Mouse (Mus musculus) liver, adult 2 months (tissue): Measurements from ENCODE around the gene Insr.

Source experiments
- CTCF ChIP-seq: fragments of 200-500 bp; IDR thresholded peaks from 2 replicates; pipeline ENCODE4 v1.5.1; 2011; ENCODE audit warnings: low read depth, low read length, control low read depth
- POLR2A ChIP-seq: fragments of 200-500 bp; IDR thresholded peaks from 2 replicates; pipeline ENCODE4 v1.6.1; 2011; ENCODE audit warnings: low read length, control low read depth; ENCODE audit not compliant: insufficient read depth; ENCODE audit errors: extremely low read depth

DNA sequence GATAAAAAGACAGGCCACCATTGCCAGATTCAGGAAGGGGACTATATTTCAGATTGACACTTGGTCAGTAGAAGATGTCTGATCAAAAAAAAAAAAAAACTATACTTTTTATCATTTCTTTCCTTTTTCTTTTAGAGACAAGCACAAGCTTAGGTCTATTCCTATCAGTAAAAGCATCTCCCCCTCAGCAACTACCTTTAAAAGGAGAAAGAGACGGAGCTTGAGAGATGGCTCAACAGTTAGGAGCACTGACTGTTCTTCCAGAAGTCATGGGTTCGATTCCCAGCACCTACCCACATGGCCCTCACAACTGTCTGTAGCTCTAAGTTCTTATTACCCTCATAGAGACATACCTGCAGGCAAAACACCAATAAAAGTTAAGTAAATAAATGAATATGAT is 34.9 kb upstream of the Insr start:
- no peak for TF ChIP-seq CTCF
- TF ChIP-seq POLR2A: no peak
